Mouse (Mus musculus) hematopoietic multipotent progenitor cell, adult 10-12 weeks (in vitro differentiated cells): ENCODE measurements around the gene Nfx1. TPM values are rescaled to one million over a fixed set of nuclear protein-coding genes. Genes with fewer than 3 reads are reported as not detected.

Source experiments
- polyA plus RNA-seq: library from polyadenylated mRNA; stranded (reverse); fragments of >175 nt; gene quantifications from 2 replicates; pipeline ENCODE4 v1.2.3, GENCODE M21; 2012; ENCODE audit warnings: low replicate concordance

Nfx1 gene
- polyA plus RNA-seq, result 17.9 and 21.0 TPM in 2 replicates

DNA sequence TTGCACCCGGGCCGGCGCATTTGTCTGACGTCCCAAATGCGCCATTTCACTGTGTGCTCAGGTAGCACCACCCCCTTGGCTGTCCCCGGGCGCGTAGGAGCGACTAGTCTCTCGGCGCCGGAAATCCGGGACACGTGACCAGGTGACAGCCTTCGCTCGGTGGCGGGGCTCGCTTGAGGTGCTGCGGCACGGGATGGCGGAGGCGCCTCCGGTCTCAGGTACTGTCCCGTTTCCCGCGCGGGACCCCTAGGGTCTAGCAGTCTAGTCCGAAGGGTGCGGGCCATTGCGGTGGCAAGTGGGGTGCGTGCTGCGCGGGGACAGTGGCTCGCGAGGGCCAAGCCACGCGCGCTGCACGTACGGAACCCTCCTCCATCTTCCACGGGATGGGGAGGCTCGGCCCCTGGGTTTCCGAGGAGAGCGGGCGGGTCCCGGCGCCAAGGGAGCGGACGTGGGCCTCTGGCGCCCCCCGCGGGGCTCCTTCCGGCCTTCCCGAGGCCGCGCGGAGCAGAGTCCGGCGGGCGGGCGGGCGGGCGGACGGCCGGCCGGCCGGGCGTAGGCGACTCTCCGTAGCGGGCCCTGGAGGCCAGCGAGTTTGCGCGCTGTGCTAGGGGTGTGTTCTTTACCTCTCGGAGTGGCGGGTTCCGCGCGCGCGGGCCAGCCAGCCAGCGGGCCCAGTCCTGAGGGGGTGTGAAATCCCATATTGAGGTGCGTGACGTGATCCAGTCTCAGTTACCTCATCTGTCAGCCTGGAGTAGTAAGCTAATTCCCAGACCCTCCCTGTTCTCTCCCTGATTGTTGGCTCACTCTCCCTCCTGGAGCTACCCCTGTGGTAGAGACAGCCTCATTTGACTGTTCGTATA, at the start of gene Nfx1:
TSS of gene Nfx1 (plus strand) at position 65 of the 860 bp plus-strand sequence.

DNA sequence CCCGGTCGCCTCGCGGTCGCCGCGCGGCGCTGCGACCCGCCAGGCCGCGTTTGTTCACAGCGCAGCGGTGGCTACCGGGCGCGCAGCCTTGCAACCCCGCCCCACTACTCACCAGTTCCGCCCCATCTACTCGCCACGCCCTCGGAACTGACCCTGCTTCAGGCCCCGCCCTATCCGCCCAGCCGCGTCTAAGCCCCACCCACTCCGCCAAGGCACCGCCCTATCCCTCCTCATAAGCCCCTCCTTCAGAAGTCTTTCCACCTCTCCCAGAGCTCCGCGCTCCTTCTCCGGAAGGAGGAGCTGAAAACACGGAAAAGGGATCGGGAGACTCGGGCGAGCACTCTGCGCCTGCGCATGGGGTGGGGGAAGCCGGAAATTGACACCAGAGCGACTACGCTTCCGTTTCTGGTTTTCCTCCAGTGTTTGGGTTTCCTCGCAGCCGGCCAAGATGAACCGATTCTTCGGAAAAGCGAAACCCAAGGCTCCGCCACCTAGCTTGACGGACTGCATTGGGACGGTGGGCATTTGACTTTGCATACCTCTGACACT, 22.5 kb upstream of the Nfx1 start, which contains the start of the genes Bag1 and Chmp5:
TSS of gene Bag1 (minus strand) at position 135 of the 549 bp plus-strand sequence.
TSS of gene Chmp5 (plus strand) at position 248 of the 549 bp plus-strand sequence.

DNA sequence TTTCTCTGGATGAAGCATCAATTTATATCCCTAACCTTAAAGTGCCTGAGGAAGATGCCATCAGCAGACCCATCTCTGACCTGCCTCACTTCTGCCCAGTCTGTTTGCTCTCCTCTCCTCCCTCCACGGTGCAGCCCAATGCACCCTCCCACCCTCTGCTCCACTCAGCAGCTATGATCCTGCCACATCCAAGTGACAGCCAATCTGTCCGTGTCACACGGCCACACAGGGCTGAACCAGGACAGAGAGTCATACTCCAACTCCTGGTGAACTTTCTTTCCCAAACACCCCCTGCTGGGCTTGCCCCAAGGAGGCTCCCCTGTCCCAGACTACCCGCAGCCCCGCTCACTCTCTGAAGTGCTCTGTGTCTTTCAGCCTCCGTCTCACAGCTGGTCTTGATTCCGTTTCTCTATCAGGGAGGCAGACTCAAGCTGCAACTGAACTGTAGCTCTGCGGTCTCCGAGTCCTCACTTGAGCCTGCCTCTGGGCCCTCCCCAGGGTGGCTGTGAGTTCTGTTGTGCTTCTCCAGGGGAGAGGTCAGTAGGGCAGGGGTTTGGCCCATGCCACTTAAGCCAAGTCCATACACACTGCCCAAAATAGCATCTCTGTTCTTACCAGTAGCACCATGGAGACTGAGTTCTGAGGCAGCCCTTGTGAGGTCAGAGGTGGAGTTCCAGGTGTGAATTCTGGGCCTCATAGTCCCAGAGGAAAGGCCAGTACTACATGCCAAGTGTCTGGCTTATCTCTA, 77.0 kb downstream of the Nfx1 start, which contains the start of gene Aqp7:
TSS of gene Aqp7 (minus strand) at position 616 of the 748 bp plus-strand sequence.

Other genes with a start within 250 kb of the Nfx1 start
- 24.6 and 88.9 TPM in 2 replicates for gene Dnaja1, start 248.8 kb upstream of the Nfx1 start, polyA plus RNA-seq
- 5.3 and 5.6 TPM in 2 replicates for gene Smu1, start 213.0 kb upstream of the Nfx1 start, polyA plus RNA-seq
- gene B4galt1, start 116.9 kb upstream of the Nfx1 start, polyA plus RNA-seq, result 47.9 and 157 TPM in 2 replicates
- not detected in 2 replicates for gene Spink4, start 50.9 kb upstream of the Nfx1 start, polyA plus RNA-seq
- gene Bag1, start 22.6 kb upstream of the Nfx1 start, polyA plus RNA-seq, result 141 and 280 TPM in 2 replicates
- 6.9 and 8.3 TPM in 2 replicates for gene Chmp5, start 22.5 kb upstream of the Nfx1 start, polyA plus RNA-seq
- gene Aqp7, start 77.2 kb downstream of the Nfx1 start, polyA plus RNA-seq, result not detected in 2 replicates
- gene Aqp3, start 127.3 kb downstream of the Nfx1 start, polyA plus RNA-seq, result 0.88 and 3.4 TPM in 2 replicates
- gene Nol6, start 153.5 kb downstream of the Nfx1 start, polyA plus RNA-seq, result 48.4 and 53.7 TPM in 2 replicates
- gene Ube2r2, start 164.8 kb downstream of the Nfx1 start, polyA plus RNA-seq, result 39.5 and 49.9 TPM in 2 replicates